Mouse (Mus musculus) adrenal gland, postnatal 25 days (tissue): Measurements from ENCODE around the gene Zfp275. TPM values are rescaled to one million over a fixed set of nuclear protein-coding genes. Genes with fewer than 3 reads are reported as not detected.
"Not testable (repeated sequence)": the region's sequence is repeated elsewhere in the genome, so short reads cannot be mapped to it uniquely, and the experiment has no call there.

ENCODE experiments used
- DNase-seq: peaks from one replicate; pipeline ENCODE4 v3.0.0; 2021; ENCODE audit warnings: mixed read lengths
- long read RNA-seq: library from polyadenylated mRNA; stranded (forward); transcript quantifications from one replicate; pipeline ENCODE4 v2.0.0, GENCODE M21; 2021
- total RNA-seq: library from RNA; stranded (reverse); gene quantifications from 2 replicates; pipeline ENCODE4 v1.2.3, GENCODE M21; 2021

Zfp275 gene
- total RNA-seq: 23.0 and 27.0 TPM in 2 replicates
- long read RNA-seq, partial matches to known transcripts: 0 of 3 reads
- long read RNA-seq, other reads (novel, unspliced or antisense): 3 of 3 reads

GRCm38 (mm10) chrX:73342483-73342895, at the start of gene Zfp275:
Zfp275 (plus strand) TSS chrX:73342621.
- peak; percentile 85 for DNase-seq

- not testable (repeated sequence) for DNase-seq
Observed at GRCm38 (mm10) chrX:73292876-73293275, 49.5 kb upstream of the Zfp275 start, which contains the start of the genes Xlr5a and Xlr5c. Xlr5a (minus strand) TSS chrX:73292976. Xlr5c (minus strand) TSS chrX:73292976.

GRCm38 (mm10) chrX:73295745-73296144, 46.7 kb upstream of the Zfp275 start:
- DNase-seq: not testable (repeated sequence)

GRCm38 (mm10) chrX:73312522-73312921, 29.9 kb upstream of the Zfp275 start:
- DNase-seq: peak; percentile 7

- DNase-seq: no peak
Observed at GRCm38 (mm10) chrX:73321029-73321428, 21.4 kb upstream of the Zfp275 start.

GRCm38 (mm10) chrX:73327215-73327614, 15.2 kb upstream of the Zfp275 start:
- DNase-seq: no peak

GRCm38 (mm10) chrX:73333548-73333947, 8.9 kb upstream of the Zfp275 start:
- DNase-seq: no peak

- no peak for DNase-seq
Observed at GRCm38 (mm10) chrX:73336740-73337139, 5.7 kb upstream of the Zfp275 start, which contains the start of gene Gm45015. Gm45015 (minus strand) TSS chrX:73336840.

- no peak for DNase-seq
Observed at GRCm38 (mm10) chrX:73341473-73341872, 948 bp upstream of the Zfp275 start.

GRCm38 (mm10) chrX:73342068-73342467, 353 bp upstream of the Zfp275 start:
- DNase-seq: no peak

GRCm38 (mm10) chrX:73342941-73343735, 717 bp downstream of the Zfp275 start:
- DNase-seq: peak; percentile 14

GRCm38 (mm10) chrX:73343802-73344201, 1.4 kb downstream of the Zfp275 start:
- DNase-seq: no peak

- no peak for DNase-seq
Observed at GRCm38 (mm10) chrX:73344346-73344745, 1.9 kb downstream of the Zfp275 start.

GRCm38 (mm10) chrX:73356163-73356562, 13.7 kb downstream of the Zfp275 start:
- DNase-seq: no peak

- no peak for DNase-seq
Observed at GRCm38 (mm10) chrX:73356719-73357118, 14.3 kb downstream of the Zfp275 start.

GRCm38 (mm10) chrX:73363291-73363690, 20.9 kb downstream of the Zfp275 start:
- no peak for DNase-seq

GRCm38 (mm10) chrX:73384419-73384818, 42.0 kb downstream of the Zfp275 start:
- DNase-seq: no peak

GRCm38 (mm10) chrX:73384924-73385323, 42.5 kb downstream of the Zfp275 start:
- no peak for DNase-seq

- no peak for DNase-seq
Observed at GRCm38 (mm10) chrX:73391481-73391880, 49.1 kb downstream of the Zfp275 start.

GRCm38 (mm10) chrX:73396446-73396845, 54.0 kb downstream of the Zfp275 start:
- DNase-seq: peak; percentile 46

- DNase-seq: not testable (repeated sequence)
Observed at GRCm38 (mm10) chrX:73398636-73399035, 56.2 kb downstream of the Zfp275 start, which contains the start of gene Gm18336. Gm18336 (minus strand) TSS chrX:73398736.

GRCm38 (mm10) chrX:73400951-73401350, 58.5 kb downstream of the Zfp275 start:
- DNase-seq: no peak

GRCm38 (mm10) chrX:73401616-73402015, 59.2 kb downstream of the Zfp275 start:
- DNase-seq: no peak
